Mouse (Mus musculus) yolk sac, embryonic 10.5 days (tissue): ENCODE results near the gene Taf3.

ENCODE experiments used
- DNase-seq: peaks from one replicate; pipeline ENCODE4 v3.0.0-alpha.2; 2017; ENCODE audit warnings: low spot score

The Taf3 gene

DNA sequence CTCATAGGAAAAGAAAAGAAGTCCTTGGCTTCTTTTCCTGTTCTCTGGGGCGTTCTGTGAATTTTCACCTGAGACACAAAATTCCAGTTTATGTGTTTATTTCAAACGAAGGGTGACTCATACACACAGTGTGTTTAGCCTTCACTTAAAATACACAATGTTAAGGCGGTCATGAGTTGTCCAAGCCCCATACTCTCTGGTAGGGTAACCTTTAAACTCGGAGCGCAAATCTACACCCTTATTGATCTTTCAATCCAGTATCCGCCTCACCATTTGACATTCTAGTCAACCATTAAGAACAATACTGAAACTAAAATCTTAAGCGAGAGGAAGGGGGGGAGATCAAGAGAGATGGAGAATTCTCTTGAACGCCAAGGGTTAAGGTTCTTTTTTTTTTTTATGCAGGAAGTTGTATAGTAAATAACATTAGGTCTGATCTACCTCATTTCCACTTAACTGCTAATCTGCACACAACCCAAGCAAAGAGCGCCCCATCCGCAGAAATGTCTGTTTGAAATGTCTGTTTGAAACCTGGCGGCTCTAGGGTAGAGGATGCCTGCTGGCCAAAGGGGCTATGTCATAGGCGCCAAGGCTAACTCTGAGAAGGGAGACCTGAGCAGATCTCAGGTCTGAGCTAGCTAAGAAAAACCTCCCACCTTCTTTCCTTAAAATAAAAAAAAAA lies 172.6 kb downstream of the Taf3 start:
- DNase-seq: no peak

DNA sequence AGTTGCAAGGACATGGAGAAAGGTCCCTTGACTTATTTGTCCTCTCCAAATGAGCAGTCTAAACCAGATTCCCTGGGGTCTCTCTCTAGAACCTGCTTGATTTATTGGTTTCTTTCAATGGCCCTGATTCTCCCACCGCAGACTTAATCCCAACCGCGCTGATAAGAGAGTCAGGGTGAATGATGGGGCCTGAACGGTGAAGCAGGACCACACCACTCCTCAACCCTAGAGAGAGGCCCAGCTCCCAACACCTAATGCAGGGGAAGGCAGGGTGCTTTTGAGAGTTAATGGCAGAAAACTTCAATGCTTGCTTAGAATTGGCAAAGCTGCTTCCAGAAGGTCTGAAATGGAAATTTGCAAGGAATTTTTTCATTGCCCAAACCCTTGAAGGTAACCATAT lies 173.2 kb downstream of the Taf3 start:
- no peak for DNase-seq

DNA sequence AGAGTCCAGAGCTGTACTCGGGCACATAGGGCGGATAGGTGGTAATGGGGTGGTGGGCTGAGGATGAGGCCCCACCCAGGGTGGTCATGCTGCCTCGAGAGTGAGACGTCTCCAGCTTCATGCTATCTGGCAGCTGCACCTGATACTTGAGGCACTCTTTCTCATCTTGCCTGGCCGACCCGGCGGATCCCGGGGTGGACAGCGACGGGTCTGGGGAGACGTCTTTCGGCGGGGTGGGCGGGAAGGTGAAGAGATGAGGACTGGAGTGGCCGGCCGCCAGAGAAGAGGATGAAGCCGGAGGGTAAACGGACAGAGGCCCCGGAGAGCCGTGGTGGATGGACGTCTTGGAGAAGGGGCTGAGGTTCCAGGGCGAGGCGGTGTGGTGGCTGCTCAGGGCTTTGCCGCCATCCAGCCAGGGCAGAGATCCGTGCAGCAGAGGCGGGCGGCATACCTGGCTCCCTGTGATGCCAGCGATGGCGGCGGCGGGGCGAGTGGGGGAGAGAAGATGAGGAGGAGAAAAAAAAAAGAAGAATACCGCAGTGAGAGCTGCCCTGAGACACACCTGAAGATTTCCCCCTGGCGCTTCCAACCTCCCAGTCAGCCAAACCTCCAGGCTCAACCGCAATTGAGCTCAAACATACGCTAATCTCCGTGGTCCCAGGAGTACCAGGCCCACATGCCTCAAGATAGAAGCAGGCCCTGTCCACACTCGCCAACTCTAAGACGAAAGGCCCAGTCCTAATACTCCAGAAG lies 173.8 kb downstream of the Taf3 start:
- no peak for DNase-seq

DNA sequence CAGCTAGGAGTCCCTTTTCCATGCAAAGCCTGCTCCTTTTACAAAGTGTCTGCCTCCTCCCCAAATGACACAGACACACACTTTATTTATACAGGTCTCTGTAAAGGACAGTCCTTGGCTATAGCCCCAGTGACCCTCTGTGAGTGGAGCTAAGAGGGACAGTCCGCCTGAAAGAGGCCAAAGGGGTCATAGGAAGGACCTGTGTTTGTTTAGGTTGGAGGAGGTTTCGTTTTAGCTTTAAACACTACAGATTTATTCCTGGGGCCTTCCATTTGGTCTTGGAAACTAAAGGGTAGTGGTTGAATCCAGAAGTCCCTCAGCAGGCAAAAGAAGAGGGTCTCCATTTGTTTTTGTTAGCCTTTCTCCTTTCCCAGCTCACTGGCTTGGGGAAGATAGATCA lies 174.6 kb downstream of the Taf3 start:
- DNase-seq: no peak

DNA sequence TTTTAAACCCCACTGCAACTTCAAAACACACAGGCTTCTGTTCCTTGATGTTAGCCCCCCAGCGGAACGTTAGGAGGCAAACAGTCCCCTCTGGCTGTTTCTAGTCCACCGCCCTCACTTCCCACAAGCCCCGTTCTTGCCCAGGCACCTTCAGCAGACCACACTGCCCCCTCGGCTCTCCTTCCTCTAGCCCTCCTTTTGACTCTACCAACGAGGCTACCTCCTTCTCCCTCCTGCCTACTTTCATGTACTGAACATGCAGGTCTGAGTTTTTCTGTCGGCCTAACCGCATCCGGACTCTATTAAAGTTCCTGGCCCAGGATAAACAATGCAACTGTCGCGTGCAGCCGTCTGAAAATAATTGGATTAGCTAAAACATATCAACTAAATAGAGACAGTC lies 175.7 kb downstream of the Taf3 start:
- no peak for DNase-seq

DNA sequence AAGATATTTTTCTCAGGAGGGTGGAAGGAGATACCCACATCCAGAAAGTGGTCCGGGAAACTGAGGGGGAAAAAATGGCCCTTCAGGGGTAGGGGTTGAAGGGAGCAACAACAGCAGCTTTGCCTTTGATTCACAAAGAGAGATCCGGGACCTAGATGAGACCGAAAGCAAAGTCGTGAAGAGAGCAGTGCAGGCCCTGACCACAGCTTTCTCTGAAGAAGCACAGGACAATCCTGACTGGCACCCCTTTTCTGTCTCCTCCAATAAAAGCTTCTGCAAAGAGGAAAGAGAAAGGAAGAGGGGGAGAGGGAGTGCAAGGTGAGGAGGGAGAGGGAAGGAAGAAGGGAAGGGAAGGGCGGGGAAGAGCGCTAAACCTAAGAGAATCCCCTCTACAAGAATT lies 176.6 kb downstream of the Taf3 start:
- no peak for DNase-seq

DNA sequence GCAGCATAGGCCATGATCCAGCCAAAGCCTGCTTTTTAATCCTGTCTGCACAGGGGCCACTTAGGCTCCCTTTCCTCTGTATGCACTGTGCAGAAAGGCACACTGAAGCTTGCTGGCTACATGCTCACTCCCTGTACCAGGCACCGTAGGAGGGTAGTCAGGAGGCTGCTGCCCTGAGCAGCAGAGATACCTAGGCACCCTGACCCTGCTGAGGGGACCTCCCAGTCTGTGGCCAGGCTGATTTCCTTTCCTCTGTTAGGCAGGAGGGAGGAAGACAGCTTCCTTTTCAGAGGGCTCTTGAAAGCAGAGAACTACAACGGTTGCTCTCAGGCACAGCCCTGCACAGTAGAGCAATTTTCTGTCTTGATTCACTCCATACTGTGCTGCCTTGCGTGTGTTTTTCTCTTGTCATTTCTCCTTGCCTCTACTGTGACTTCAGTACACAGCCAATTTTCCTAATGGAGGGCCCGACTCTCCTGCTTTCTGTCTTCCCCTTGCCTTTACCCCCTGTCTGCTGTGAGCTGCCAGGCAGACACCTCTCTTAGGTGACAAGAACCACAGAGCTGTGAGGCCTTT lies 177.2 kb downstream of the Taf3 start:
- no peak for DNase-seq

DNA sequence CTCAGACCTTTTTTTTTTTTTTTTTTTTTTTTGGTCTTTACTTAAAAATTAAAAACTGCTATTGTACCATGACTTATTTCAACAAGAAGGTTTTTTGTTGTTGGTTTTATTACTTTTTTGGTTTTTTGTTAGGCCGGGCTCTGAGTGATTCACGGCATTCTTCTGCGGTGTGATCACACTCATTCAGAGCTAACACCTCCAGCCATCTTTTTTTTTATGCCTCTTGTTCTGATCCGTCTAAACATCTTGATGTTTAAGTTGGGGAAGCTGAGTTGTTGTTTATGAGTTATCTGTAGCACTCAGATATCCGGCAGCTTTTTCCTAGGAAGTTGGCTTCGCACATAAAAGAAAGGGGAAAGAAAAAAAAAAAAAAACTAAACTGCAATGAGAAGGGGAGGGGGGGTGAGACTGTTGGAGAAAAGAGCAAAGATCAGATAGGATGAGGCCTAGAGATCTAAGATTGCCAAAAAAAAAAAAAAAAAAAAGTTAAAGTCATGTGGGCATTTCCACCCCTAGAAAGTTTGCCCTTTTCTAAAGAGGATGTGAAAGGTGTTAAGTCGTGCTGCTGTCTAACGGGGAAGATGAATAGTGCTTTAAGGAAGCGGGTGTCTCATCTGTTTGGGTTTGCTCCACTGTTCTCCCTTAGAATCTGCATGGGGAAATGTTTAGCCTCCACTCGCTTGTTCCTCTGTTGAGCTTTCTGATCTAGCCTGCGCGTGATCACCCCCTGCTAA lies 181.1 kb downstream of the Taf3 start:
- DNase-seq: no peak
